Mouse (Mus musculus): ENCODE measurements around the gene Zfp524.
A peak's percentile ranks its signal among the peaks of the same experiment; 100 is the strongest.
"Not testable (repeated sequence)": the region's sequence is repeated elsewhere in the genome, so short reads cannot be mapped to it uniquely, and the experiment has no call there.

Gene Zfp524

GRCm38 (mm10) chr7:5014251-5015117 is at the start of gene Zfp524, which contains the start of gene Fiz1:
Gene Zfp524 (plus strand): TSS chr7:5014415.
Gene Fiz1 (minus strand): TSS chr7:5014697.
- DNase-seq (ENCODE audit: low spot score): peak; percentile 98

- no peak for DNase-seq (ENCODE audit: low spot score)
These were observed 49.2 kb upstream of the Zfp524 start for GRCm38 (mm10) chr7:4964988-4965387.

- no peak for DNase-seq (ENCODE audit: low spot score)
These were observed 43.1 kb upstream of the Zfp524 start, which contains the start of gene Sbk3 for GRCm38 (mm10) chr7:4971068-4971467. Gene Sbk3 (minus strand): TSS chr7:4971168.

DNA sequence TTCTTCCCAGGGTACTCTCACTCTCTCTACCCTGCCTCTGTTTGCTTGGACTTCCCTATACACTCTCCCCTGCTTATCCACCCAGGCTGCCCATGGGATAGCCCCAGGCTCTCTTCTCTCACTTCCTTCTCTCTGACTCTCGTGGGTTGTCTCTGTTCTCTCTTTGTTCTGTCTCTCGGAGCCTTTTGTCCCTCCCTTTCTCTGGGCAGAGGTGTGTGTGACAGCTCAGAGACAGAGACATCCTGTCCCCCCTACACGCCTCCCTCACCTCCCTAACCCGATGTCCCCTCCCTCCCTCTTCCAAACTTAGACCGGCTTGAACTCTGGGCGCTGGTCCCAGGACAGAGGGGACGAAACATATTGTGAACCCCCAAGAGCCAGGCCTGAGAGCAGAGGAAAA is 42.5 kb upstream of the Zfp524 start:
- no peak for DNase-seq (ENCODE audit: low spot score)

DNA sequence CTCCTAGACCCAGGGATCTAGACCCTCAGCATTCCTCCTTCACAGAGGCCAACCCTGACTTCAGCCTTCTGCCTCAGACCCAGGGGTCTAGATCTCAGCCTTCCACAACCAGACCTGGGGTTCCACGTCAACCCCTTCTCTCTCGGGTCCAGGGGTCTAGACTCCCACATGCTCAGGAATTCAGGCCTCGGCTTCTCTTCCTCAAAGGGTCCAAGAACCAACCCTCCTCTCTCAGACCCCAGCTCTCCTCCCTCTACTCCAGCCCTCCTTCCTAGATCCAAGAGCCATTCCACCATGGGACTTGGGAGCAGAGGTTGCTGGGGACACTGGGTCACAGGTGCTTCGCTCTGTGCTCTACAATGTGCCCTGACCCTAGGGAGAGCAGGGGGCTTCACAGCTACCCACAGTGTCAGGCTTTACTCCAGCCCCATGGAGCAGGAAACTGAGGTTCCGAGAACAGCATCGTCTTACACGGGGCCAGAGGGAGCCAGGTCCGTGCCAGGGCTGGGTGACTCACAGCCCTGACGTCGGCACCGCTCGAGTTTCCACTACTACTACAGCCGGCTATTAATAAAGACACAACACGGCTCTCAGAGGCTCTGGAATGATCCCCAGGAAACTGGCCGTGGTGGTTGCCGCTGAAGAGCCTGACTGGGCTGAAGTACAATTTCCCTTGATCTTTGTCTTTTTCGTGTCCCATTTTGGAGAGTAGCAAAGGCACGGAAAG is 41.7 kb upstream of the Zfp524 start:
- DNase-seq (ENCODE audit: low spot score): no peak

- DNase-seq (ENCODE audit: low spot score): peak; percentile 37
These were observed 38.8 kb upstream of the Zfp524 start for GRCm38 (mm10) chr7:4975455-4975854.

DNA sequence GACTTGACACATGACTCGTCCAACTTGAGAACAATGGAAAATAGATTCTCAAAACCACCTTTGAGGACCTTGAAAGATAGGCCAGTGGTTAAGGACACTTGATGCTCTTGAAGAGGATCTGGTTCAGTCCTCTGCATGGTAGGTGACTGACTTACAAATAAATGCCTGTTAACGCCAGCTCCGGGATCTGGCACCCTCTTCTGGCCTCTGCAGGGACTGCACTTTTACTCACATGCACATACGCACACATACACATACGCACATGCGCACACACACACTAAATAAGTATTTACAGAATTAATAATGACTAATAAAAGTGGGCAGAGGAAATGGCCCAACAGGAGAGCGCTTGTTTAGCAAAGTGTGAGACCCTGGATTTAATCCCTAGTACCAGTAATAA is 37.4 kb upstream of the Zfp524 start:
- DNase-seq (ENCODE audit: low spot score): peak; percentile 51

GRCm38 (mm10) chr7:4988250-4988649 is 26.0 kb upstream of the Zfp524 start:
- no peak for DNase-seq (ENCODE audit: low spot score)

- DNase-seq (ENCODE audit: low spot score): no peak
These were observed 20.7 kb upstream of the Zfp524 start for GRCm38 (mm10) chr7:4993347-4993998.

GRCm38 (mm10) chr7:4993999-4994788 is 20.0 kb upstream of the Zfp524 start:
- DNase-seq (ENCODE audit: low spot score): no peak

- DNase-seq (ENCODE audit: low spot score): no peak
These were observed 18.8 kb upstream of the Zfp524 start for GRCm38 (mm10) chr7:4995268-4996002.

DNA sequence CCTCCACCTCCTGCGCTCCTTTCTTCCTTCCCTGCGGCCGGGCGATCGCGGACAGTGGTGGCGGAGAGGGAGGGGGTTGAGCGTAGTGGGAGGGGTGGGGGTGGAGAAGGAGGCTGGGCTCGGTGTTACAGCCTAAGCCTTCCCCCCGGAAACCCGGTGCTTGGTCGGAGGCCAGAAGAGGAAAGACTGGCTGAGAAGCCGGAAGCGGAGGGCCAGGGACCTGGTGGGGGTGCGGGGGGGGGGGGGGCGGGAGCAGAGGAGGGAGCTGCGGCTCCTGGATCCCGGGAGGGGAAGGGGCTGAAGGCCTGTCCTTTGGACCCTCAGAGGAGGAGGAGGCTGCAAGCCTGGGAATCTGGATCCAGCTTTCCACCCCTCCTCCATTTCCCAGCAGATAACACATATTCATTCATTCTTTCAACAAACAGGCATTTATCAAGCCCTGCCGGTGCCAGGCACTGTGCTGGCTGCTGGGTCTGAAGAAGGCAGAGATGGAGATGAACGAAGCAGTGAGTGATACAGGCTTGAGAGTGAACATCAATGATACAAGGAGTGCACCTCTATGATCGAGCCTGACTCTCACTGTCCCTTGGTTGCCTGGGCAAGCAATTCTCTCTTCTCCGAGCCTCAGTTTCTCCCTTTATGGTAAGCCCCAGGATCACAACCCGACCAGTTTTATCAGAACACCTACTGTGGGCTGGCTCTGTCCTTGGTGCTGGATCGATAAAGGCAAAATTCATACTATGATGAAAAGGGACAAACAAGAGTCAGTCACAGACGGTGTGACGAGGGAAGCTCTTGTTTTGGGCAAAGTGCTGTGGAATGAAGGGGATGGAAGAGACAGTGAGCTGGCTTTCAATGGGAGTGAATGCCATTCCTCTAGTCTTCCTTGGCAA is 18.0 kb upstream of the Zfp524 start, which contains the start of gene Zfp579:
Zfp579 (minus strand) TSS at position 156 of the 893 bp plus-strand sequence.
- DNase-seq (ENCODE audit: low spot score): peak; percentile 97

GRCm38 (mm10) chr7:4996934-4997333 is 17.3 kb upstream of the Zfp524 start:
- no peak for DNase-seq (ENCODE audit: low spot score)

- peak; percentile 49 for DNase-seq (ENCODE audit: low spot score)
These were observed 14.3 kb upstream of the Zfp524 start for GRCm38 (mm10) chr7:4999876-5000275.

DNA sequence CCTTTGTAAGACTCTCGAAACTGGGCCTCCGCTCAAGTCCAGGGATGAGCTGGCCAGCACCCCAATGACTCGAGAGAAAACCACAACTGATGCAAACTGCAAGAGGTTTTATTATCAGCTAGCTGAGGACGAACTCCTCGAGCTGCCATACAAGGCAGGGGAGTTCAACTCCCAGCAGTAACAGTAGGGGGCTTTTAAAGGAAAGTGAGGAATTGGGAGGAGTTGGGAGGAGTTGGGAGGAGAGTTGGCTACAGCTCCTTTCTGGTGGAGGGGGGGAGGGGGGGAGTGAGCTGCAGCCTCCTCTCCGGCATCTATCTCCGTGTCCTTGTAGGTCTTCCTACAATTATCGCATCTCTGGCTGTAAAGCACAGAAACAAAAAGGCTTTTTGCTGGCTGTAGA is 11.3 kb upstream of the Zfp524 start:
- DNase-seq (ENCODE audit: low spot score): not testable (repeated sequence)

GRCm38 (mm10) chr7:5008229-5008628 is 6.0 kb upstream of the Zfp524 start:
- no peak for DNase-seq (ENCODE audit: low spot score)

- DNase-seq (ENCODE audit: low spot score): no peak
These were observed 1.3 kb upstream of the Zfp524 start for GRCm38 (mm10) chr7:5012681-5013513.

GRCm38 (mm10) chr7:5015118-5016001 is 1.1 kb downstream of the Zfp524 start, which contains the start of gene Gm44973:
Gene Gm44973 (plus strand): TSS chr7:5015496.
- DNase-seq (ENCODE audit: low spot score): peak; percentile 98
